Mouse (Mus musculus): ENCODE measurements around the gene Tmem116.

DNA sequence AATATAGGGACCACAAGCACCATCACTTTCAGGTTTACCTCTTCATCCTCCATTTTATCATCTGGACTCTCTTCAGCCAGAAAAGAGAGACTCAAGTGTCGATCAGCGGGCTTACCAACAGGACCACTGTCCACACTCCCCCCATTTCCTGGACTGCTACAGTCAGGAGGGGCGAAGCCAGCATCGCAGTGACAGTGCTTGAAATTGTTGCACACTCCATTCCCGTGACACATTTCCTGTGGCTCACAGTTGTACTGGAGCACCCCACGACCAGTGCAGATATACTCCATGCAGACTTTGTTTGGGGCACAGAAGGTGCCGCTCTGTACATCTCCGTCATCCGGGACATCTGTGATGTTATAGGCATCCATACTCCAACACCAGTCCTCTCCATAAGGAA, 67.3 kb downstream of the Tmem116 start:
- TF ChIP-seq CTCF (conservative IDR thresholded peaks at IDR 0.05; ENCODE audit: low read length) = no peak
- no peak for TF ChIP-seq POU5F1 (IDR thresholded peaks at IDR 0.05; ENCODE audit: borderline replicate concordance, low read length)

Data from E14TG2a.4 (cell line).